Mouse (Mus musculus): Measurements from ENCODE around the gene Hoxa7. TPM values are rescaled to one million over a fixed set of nuclear protein-coding genes. Genes with fewer than 3 reads are reported as not detected.
A peak's percentile ranks its signal among the peaks of the same experiment; 100 is the strongest.

The Hoxa7 gene
- polyA plus RNA-seq, 1 experiment: 11.5 TPM

DNA sequence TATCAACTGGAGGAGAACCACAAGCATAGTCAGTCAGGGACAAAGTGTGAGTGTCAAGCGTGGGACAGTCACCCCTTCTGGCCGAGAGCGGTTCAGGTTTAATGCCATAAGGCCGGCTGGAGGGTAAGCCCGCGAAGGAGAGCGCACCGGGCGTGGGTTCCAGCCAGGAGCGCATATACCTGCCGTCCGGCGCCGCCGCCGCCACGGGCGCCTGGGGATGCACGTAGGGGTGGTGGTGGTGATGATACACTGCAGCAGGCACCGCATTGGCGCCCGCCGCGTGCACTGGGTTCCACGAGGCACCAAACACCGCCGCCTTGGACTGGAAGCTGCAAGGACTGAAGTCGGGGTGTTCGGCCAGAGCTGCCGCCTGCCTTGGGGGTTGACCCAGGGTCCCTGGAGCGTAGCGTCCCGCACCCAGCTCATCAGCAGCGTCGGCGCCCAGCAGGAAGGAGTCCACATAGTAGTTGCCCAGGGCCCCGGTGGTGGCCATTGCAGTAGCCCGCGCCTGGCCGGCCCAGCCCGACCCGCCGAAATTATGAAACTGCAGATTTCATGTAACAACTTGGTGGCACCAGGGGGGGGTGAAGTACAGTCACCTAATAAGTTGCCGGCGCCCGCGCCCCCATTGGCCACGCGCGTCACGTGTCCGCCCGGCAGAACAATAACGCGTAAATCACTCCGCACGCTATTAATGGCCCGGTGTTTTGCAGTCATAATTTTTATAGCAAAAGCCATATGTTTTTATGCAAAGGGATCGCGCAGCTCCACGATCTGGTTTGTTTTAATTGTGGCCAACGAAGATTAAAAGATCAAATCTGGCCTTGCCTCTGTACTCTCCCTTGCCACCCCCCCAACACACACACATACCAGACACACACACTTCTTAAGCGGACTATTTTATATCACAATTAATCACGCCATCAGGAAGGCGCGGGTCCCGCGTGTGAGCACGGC is 4.2 kb upstream of the Hoxa7 start:
- Histone ChIP-seq H3K27ac (replicated peaks; ENCODE audit: low read depth, low read length) (no peak overlapping the region), H3K4me1 (ENCODE audit: control insufficient read depth, insufficient read depth, insufficient read length, low read length) (no peaks in the 10 kb centered on the region), H3K4me3 (ENCODE audit: insufficient read depth, low read depth, low read length) (peak overlapping the region; percentile 49)

DNA sequence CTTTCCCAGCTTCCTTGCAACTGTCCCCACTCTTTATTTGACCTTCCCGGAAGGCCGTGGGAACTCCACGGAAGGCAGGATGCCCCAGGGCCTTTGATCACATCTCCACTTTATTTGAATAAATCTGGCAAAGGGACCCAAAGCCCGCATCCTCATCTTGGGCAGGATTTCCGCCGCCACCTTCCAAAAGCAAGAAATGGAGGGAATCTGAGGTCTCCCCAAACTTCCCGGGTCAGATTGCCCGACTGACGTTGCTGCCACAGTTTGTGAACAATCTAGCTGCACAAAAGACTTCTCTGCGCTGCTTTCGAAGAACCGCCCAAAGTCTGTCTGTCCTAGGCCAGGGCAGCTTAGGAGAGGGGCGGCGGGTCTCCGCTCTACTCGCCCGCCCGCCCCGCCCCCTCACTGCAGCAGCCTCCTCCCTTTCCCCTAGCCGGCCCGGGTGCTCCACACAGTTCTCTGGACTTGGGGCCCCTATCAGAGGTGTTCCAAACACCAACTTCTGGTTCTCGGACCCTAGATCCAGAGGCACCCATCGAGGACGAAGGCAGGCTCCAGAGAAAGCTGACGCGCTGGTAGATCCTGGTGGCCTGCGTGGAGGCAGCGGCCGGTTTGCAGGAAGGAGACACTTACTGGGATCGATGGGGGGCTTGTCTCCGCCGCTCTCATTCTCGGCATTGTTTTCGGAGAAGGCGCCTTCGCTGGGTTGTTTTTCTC is 3.4 kb upstream of the Hoxa7 start:
- Histone ChIP-seq H3K27ac (replicated peaks; ENCODE audit: low read depth, low read length) (no peak overlapping the region), H3K4me3 (ENCODE audit: insufficient read depth, low read depth, low read length) (peak overlapping the region; percentile 49), H3K4me1 (ENCODE audit: control insufficient read depth, insufficient read depth, insufficient read length, low read length) (no peaks in the 10 kb centered on the region)

DNA sequence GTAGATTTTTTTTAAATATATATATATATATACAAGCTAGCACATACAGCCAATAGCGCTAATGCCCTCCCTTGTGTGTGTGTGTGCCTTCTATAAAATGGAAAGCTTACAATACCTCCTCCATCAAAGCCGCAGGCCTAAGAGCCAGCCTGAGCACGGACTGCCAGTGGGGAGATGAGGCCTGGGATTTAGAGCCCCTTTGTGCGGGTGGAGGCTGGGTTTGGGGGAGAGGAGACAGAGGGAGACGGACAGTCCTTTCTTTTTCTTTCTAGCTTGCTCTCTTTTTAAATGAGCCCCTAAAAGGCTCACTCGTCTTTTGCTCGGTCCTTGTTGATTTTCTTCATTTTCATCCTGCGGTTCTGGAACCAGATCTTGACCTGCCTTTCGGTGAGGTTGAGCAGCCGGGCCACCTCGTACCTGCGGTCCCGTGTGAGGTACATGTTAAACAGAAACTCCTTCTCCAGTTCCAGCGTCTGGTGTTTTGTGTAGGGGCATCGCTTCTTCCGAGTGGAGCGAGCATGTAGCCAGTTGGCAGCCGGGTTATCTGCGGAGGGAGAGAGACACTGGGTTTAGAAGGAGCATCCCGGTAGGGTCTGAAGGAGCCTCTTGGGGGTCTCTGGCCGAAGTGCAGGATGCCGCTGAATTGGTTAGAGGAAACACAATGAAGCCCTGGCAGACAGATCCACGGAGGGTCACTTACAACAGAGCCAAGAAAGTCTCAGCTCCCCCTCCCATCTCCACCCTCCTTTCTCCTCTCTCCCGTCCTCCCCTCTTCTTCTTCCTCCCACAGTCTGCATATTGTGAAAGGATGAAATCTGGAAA is 2.5 kb upstream of the Hoxa7 start:
- Histone ChIP-seq H3K4me1 (ENCODE audit: control insufficient read depth, insufficient read depth, insufficient read length, low read length) (no peaks in the 10 kb centered on the region), H3K4me3 (ENCODE audit: insufficient read depth, low read depth, low read length) (no peak overlapping the region), H3K27ac (replicated peaks; ENCODE audit: low read depth, low read length) (no peak overlapping the region)

DNA sequence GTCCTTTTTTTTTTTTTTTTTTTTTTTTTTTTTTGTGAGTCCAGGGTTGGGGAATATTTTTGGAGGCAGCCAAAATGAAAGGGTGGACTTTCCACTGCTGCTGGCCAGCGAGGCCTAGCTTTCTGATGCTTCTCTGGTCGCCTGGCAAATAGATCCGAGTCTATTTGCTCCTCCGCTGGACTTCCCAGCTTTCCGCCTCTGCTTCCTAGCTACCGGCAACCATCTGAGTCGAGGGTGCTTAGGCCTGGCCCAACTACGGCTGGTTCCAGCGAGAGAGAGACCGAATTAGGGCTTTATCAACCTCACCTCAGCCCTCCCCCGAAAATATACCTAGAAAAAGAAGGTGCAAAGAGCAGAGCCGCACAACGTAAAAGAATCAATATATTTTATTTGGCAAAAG is 1.1 kb upstream of the Hoxa7 start:
- H3K4me3 ChIP-seq (ENCODE audit: insufficient read depth, low read depth, low read length): no peak overlapping the region
- no peaks in the 10 kb centered on the region for H3K4me1 ChIP-seq (ENCODE audit: control insufficient read depth, insufficient read depth, insufficient read length, low read length)
- H3K27ac ChIP-seq (replicated peaks; ENCODE audit: low read depth, low read length): no peak overlapping the region

DNA sequence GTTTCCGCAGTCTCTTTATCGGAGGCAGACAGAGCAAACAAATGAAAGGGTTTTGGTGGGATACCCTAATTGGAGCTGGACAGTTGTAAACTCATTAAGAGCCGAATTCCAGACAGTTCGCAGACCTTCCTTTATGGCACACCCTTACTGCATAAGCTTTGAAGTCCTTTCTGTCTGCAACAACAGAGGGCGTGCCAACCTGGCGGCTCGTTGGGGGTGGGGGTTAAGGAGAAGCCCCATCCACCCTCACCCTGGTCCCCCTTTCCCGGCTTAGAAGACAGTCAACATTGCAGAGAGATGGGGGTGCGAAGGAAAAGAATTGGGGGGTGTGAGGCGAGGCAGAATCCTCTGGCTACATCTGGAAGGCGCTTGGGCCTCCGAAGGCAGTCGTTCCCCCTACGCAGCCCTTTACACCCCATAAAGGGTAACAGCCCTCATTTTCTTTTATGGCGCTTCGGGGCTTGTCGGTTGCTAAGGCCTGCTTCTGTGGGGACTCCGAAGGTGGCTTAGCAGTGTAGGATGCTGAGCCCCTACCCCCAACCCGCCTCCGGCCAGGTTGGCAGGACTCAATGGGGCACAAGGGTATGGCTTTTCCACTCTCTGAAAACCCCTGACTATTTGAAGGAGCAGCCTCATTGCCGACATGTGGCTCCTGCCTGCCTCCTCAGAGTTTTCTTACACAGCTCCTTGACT is 485 bp upstream of the Hoxa7 start:
- no peak overlapping the region for H3K27ac ChIP-seq (replicated peaks; ENCODE audit: low read depth, low read length)
- H3K4me3 ChIP-seq (ENCODE audit: insufficient read depth, low read depth, low read length): peak overlapping the region; percentile 36
- no peaks in the 10 kb centered on the region for H3K4me1 ChIP-seq (ENCODE audit: control insufficient read depth, insufficient read depth, insufficient read length, low read length)

DNA sequence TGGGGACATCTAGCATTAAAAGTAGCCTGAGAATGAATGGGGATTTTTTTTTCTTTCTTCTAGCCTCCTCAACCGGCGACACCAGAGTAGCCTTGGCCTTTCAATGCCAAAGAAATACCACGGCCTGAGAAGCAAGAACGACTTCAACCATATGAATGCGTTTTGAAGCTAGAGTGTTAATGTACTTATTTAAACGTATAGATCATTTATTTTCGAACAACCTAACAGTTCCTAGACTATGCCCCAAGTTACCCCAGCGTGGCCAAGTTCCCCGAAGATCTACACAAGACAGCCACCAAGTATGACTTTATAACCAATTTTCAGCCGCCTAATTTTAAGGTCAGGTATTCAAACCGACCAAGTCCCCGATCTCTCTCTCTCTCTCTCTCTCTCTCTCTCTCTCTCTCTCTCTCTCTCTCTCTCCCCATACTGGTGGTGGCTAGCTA is 766 bp downstream of the Hoxa7 start:
- peak overlapping the region; percentile 74 for H3K4me3 ChIP-seq (ENCODE audit: insufficient read depth, low read depth, low read length)
- H3K4me1 ChIP-seq (ENCODE audit: control insufficient read depth, insufficient read depth, insufficient read length, low read length): peaks cover under 1% of the 10 kb centered on the region; the same call in 1 of the 2 replicates
- no peak overlapping the region for H3K27ac ChIP-seq (replicated peaks; ENCODE audit: low read depth, low read length)

DNA sequence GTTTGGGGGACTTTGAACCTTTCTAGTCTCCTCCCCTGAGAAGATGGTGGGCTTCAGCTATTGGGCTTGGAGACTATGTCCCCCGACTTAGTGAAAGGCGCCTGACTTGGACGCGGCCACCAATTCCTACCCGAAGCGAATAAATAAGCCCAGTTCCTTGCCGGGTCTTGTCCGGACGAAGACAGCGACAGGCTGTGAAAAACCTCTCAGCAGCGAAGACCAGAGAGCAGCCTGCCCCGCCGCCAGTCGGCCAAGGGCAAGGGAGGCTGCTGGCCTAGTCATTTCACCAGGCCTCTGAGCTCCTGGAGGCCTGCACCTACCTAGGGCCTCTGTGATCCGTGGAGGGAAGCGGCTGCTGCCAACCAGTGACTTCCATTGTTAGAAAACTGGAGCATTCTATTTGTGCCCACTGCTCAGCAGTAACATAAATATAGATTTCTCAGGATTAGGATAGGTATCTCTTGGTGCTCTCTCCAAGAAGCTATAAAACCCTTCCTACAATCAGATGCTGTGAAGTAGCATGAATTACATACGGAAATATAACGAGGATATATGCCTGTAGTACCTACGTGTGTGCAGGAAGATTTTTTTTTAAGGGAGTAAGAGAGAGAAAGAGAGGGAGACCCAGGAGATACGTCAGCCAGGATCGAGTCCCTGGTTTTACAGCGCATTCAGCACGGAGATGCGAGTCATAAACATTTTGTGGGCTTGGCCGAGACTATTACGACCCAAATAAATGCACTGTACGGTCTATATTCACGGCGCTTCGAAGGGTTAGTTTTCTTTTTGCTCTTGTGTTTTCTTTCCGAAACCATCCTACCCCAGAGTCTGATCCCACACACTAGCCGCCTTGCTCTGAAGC is 1.4 kb downstream of the Hoxa7 start:
- no peak overlapping the region for H3K4me3 ChIP-seq (ENCODE audit: insufficient read depth, low read depth, low read length)
- H3K27ac ChIP-seq (replicated peaks; ENCODE audit: low read depth, low read length): no peak overlapping the region
- peaks cover 4% of the 10 kb centered on the region; the same call in 1 of the 2 replicates for H3K4me1 ChIP-seq (ENCODE audit: control insufficient read depth, insufficient read depth, insufficient read length, low read length)

DNA sequence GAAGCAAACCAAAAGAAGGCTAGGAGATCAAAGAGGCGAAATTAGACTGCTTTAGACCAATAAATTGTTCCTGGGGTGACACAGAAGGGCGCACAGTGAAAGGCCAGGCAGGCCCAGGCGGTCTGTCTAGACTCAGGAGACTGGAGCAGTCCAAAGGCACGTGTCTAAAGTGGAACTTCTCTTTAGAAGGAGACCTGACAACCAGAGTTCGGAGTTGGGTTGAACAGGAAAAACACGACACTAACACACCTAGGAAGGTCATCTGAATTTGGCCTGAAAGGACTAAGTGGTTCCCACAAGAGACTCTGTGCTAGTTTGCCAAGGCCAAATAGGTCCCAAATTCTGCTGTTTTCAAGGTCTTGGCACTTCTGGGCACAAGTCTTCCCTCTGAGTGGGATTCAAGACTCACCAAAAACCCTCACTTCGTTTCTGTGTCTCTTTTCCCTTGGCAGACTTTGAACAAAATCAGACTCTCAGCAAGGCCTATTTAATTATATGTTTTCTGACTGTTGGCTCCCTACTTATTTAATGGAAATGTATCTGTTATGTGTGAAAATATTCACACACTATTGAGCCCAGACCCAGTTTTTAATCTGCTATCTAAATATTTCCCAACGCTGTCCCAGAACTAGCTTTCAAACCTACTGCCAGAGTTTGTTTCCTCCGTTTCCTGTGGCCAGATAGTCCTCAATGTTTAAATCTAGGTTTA is 2.3 kb downstream of the Hoxa7 start:
- Histone ChIP-seq H3K27ac (replicated peaks; ENCODE audit: low read depth, low read length) (no peak overlapping the region), H3K4me1 (ENCODE audit: control insufficient read depth, insufficient read depth, insufficient read length, low read length) (peaks cover 4% of the 10 kb centered on the region; the same call in 1 of the 2 replicates), H3K4me3 (ENCODE audit: insufficient read depth, low read depth, low read length) (no peak overlapping the region)

DNA sequence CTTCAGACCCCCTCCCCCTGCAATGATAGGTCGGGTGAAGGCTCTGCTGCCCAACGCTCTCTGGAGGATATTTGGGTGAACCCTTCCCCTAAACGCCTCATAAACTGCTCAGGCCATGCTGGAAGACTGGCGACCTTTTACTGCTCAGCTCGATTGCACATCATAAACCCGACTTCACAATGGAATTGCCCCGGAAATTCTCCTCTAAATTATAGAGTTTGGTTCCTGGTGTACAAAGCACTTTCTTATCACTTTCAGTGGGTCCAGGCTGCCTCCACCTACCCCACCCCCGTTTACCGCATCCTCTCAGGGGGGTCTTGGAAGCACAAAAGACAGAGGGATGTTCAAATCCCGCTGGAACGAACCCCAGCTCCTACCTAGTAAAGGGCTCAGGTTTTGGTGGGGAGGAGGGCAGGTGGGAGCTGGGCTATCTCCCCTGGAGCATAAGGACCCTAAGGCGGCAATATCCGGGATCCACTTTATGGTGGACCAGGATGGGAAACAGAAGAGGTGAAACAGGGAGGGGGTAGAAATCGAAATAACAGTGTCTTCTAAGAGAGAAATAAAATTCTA is 2.9 kb downstream of the Hoxa7 start:
- H3K4me1 ChIP-seq (ENCODE audit: control insufficient read depth, insufficient read depth, insufficient read length, low read length): peaks cover 4% of the 10 kb centered on the region; the same call in 1 of the 2 replicates
- no peak overlapping the region for H3K4me3 ChIP-seq (ENCODE audit: insufficient read depth, low read depth, low read length)
- H3K27ac ChIP-seq (replicated peaks; ENCODE audit: low read depth, low read length): no peak overlapping the region

DNA sequence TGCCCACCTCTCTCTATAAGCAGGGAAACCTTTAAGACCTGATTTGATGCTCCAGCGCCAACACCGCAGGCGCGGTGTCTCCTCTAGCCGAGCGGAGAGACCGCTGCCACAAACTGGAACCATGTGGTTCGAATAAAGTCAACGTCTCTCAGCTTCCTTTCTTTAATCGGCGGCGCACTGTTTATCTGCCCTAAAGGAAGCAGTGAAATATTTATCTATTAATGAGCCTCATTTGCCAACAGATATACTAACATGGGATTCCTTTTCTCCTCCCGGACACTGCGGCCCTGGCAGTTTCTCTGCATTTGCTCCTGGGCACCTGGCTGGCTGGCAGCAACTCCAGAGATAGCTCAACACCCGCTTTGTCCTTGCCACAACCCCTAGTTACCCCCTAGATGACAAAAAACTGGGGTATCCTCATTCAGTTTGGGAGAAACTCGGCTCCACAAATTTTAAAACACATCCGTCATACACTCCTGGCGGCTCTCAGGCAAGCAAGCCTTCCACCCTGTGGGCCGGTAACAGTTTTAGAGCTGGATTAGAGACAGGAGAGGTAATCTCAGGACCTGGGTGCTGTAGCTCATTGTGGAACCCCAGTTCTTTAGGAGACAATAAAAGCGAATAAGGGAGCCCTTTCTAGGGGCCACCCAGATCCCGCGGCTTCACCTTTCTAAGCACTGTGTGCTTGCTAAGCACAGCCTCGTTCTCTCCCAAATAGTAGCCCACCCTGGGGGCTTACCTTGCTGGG is 3.6 kb downstream of the Hoxa7 start:
- H3K4me1 ChIP-seq (ENCODE audit: control insufficient read depth, insufficient read depth, insufficient read length, low read length): peaks cover 4% of the 10 kb centered on the region; the same call in 1 of the 2 replicates
- H3K4me3 ChIP-seq (ENCODE audit: insufficient read depth, low read depth, low read length): peak overlapping the region; percentile 64
- H3K27ac ChIP-seq (replicated peaks; ENCODE audit: low read depth, low read length): 0 out of 2 replicates have a peak overlapping the region, but pooled peaks have one; percentile 4

DNA sequence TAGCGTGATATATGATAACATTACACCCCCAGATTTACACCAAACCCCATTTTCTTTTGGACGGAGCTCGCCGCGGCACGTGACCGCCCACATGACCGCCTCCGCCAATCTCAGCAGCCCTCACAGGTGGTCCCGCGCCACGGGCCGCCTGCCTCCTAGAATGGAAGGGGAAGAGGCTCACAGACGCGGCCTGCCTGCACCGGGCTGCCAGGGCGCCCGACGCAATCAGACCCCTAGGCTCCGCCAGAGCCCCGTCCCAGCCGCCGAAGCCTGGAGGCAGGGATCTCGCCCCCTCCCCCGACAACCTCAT is 4.2 kb downstream of the Hoxa7 start:
- peaks cover 4% of the 10 kb centered on the region; the same call in 1 of the 2 replicates for H3K4me1 ChIP-seq (ENCODE audit: control insufficient read depth, insufficient read depth, insufficient read length, low read length)
- H3K4me3 ChIP-seq (ENCODE audit: insufficient read depth, low read depth, low read length): peak overlapping the region; percentile 64
- peak overlapping the region; percentile 40; the same call in 1 of the 2 replicates for H3K27ac ChIP-seq (replicated peaks; ENCODE audit: low read depth, low read length)

DNA sequence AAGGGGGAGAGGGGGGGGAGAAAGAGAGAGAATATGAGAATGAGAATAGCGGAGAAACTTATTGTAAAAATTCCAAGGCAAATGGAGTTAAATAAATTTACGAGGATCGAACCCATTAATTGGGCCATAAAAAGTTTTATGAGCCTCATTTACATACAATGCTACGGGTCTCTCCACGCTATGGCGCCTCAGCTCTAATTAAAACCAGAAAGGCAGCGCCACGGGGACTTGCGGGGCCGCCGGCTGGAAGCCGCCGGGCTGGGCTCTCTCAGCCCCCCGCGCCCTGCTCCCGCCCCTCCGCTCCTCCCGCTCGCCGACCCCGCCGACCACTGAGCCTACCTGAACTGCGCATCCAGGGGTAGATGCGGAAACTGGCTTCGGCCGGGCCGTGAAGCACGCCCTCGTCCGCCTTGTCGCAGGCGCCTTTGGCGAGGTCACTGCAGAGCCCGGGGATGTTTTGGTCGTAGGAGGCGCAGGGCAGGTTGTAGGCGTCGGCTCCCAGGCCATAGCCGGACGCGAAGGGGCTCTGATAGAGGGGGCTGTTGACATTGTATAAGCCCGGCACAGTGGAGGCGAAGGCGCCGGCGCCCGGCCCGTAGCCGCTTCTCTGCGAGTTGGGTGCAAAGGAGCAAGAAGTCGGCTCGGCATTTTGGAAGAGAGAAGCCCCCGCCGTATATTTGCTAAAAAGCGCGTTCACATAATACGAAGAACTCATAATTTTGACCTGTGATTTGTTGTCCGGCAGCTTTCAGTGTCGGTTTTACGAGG is 4.8 kb downstream of the Hoxa7 start:
- peaks cover 4% of the 10 kb centered on the region; the same call in 1 of the 2 replicates for H3K4me1 ChIP-seq (ENCODE audit: control insufficient read depth, insufficient read depth, insufficient read length, low read length)
- H3K27ac ChIP-seq (replicated peaks; ENCODE audit: low read depth, low read length): peak overlapping the region; percentile 40; the same call in 1 of the 2 replicates
- H3K4me3 ChIP-seq (ENCODE audit: insufficient read depth, low read depth, low read length): peak overlapping the region; percentile 64

Data from brown adipose tissue, adult 24 weeks (tissue).